Mouse (Mus musculus) liver, adult 10 weeks (tissue): ENCODE results near the gene Trp53rkb. TPM values are rescaled to one million over a fixed set of nuclear protein-coding genes. Genes with fewer than 3 reads are reported as not detected.

Experiments
- polyA plus RNA-seq: library from polyadenylated mRNA; stranded (reverse); fragments of 350-450 nt; fragmentation: Illumina TruSeq; extraction: RNeasy Lipid Tissue Mini Kit (QIAGEN cat#74804); gene quantifications from one replicate; pipeline ENCODE4 v1.2.3, GENCODE M21; 2014; ENCODE audit warnings: low read depth, low replicate concordance

Trp53rkb gene
- 0.16 TPM for polyA plus RNA-seq

GRCm38 (mm10) chr2:166792355-166792754, at the start of gene Trp53rkb:
Trp53rkb (plus strand) TSS chr2:166792531.

GRCm38 (mm10) chr2:166805250-166806172, 13.2 kb downstream of the Trp53rkb start, which contains the start of gene Arfgef2:
Arfgef2 (plus strand) TSS chr2:166805588.

Other genes with a start within 250 kb of the Trp53rkb start
- 0.66 TPM for gene Prex1, start 78.7 kb upstream of the Trp53rkb start, polyA plus RNA-seq
- gene Arfgef2, start 13.1 kb downstream of the Trp53rkb start, polyA plus RNA-seq: 11.8 TPM
- 82.8 TPM for gene Cse1l, start 113.5 kb downstream of the Trp53rkb start, polyA plus RNA-seq
- gene Stau1, start 203.8 kb downstream of the Trp53rkb start, polyA plus RNA-seq: 43.3 TPM
- gene Ddx27, start 222.7 kb downstream of the Trp53rkb start, polyA plus RNA-seq: 7.3 TPM